Mouse (Mus musculus) midbrain, embryonic 16.5 days (tissue): ENCODE results near the gene Plekhm2. TPM values are rescaled to one million over a fixed set of nuclear protein-coding genes. Genes with fewer than 3 reads are reported as not detected.

ENCODE experiments used
- ATAC-seq: fragments of 200-750 bp; cut with Nextera tagmentation; 2 replicates; pipeline ENCODE4 v1.8.0; 2017; ENCODE audit warnings: moderate TSS enrichment
- H3K27ac ChIP-seq: fragments of 300-500 bp; sonication (generic); 2 replicates; pipeline ENCODE4 v1.5.1; 2014; ENCODE audit warnings: mild to moderate bottlenecking, low read length, mixed read lengths
- H3K27me3 ChIP-seq: fragments of 300-500 bp; sonication (generic); 2 replicates; pipeline ENCODE4 v1.6.1; 2014; ENCODE audit warnings: low read depth, low read length, mixed read lengths; ENCODE audit not compliant: control insufficient read depth, insufficient read depth
- H3K36me3 ChIP-seq: fragments of 300-500 bp; sonication (generic); 2 replicates; pipeline ENCODE4 v1.6.1; 2014; ENCODE audit warnings: mild to moderate bottlenecking, low read length, moderate library complexity, mixed read lengths; ENCODE audit not compliant: control insufficient read depth, insufficient read depth
- H3K4me1 ChIP-seq: fragments of 300-500 bp; sonication (generic); 2 replicates; pipeline ENCODE4 v1.6.1; 2014; ENCODE audit warnings: mild to moderate bottlenecking, low read length, mixed read lengths; ENCODE audit not compliant: control insufficient read depth, insufficient read depth
- H3K4me2 ChIP-seq: fragments of 300-500 bp; sonication (generic); 2 replicates; pipeline ENCODE4 v1.6.1; 2014; ENCODE audit warnings: mild to moderate bottlenecking, low read length, mixed read lengths
- H3K4me3 ChIP-seq: fragments of 300-500 bp; sonication (generic); 2 replicates; pipeline ENCODE4 v1.5.1; 2014; ENCODE audit warnings: low read depth, mild to moderate bottlenecking, low read length, moderate library complexity, mixed read lengths
- H3K9ac ChIP-seq: fragments of 300-500 bp; sonication (generic); 2 replicates; pipeline ENCODE4 v1.6.1; 2014; ENCODE audit warnings: low read depth, low read length, mixed read lengths
- H3K9me3 ChIP-seq: fragments of 300-500 bp; sonication (generic); replicated peaks from 2 replicates; pipeline ENCODE4 v1.6.1; 2014; ENCODE audit warnings: mild to moderate bottlenecking, low read length, mixed read lengths; ENCODE audit not compliant: control insufficient read depth, poor library complexity, severe bottlenecking
- WGBS: fragments of 180-500 bp; shearing (Covaris S2); extraction: QIAGEN DNeasy Blood & Tissue Kit; methylation state at CpG from one replicate; pipeline ENCODE4 v1.1.7; 2014; 5-methylcytosine and 5-hydroxymethylcytosine counted together
- polyA plus RNA-seq: library from polyadenylated mRNA; unstranded; fragments of >200 nt; fragmentation: Nextera tagmentation; extraction: Ambion mirVana; gene quantifications from 2 replicates; pipeline ENCODE4 v1.2.1, GENCODE M21; 2015

Gene Plekhm2
- polyA plus RNA-seq, 1 experiment from 2014 or later, result 7.9 TPM

DNA sequence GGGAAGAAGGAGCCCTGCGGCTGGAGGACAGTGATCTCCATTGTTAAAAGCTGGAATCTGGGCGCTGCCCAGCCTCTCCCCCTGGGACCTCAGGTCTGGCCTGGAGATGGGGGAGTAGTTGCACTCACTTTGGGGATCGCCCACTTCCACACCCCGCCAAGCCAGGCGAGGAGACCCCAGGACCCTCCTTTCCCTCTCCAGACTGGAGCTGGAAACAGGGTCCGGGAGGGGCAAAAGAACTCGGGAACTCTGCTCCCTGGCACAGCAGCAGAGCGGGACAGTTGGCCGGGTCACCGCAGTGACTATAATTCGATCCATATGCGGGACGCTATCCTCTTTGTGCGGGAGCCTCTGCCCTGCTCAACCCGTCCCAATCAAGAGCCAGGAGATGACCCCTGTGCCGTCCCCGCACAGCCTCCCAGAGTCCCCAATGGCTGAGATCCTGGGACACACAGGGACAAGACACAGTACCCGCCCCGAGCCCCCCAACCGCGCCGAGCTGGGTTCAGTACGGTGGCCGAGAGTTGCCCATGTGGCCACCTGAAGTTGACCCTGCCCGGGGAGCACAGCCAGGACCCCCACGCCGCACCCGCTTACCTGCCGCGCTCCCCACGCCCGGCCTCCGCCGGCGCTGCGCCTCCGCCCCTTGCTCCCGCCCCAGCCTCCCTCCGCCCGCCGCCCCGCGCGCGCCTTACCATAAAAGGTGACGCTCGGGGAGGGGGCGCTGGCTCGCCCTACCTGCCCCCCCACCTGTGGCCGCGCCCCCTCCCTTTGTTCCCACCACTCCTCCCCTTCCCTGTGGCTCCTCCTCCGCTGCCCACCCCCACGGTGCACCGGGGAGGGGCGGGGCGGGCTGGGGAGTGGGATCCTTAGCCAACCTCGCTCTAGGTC, 65.2 kb downstream of the Plekhm2 start:
- H3K4me2 ChIP-seq, result peak overlapping the region; percentile 92
- no peak overlapping the region for H3K27ac ChIP-seq
- peak overlapping the region; percentile 78 for H3K9ac ChIP-seq
- under 1% methylated on average over 47 of the region's 57 CpGs for WGBS
- peaks cover 10% of the 10 kb centered on the region for H3K4me1 ChIP-seq
- no peaks in the 10 kb centered on the region for H3K36me3 ChIP-seq
- H3K4me3 ChIP-seq, result peak overlapping the region; percentile 66
- no peaks in the 10 kb centered on the region for H3K9me3 ChIP-seq
- ATAC-seq, result peak; percentile 43
- H3K27me3 ChIP-seq, result no peaks in the 10 kb centered on the region

GRCm38 (mm10) chr4:141598894-141599250, 65.8 kb downstream of the Plekhm2 start:
- no peak overlapping the region for H3K27ac ChIP-seq
- no peak for ATAC-seq
- WGBS, result 3% methylated on average over 9 of the region's 9 CpGs
- H3K4me2 ChIP-seq, result peak overlapping the region; percentile 92
- H3K4me1 ChIP-seq, result peaks cover 10% of the 10 kb centered on the region
- H3K36me3 ChIP-seq, result peaks cover 5% of the 10 kb centered on the region; the same call in 1 of the 2 replicates
- H3K9ac ChIP-seq, result peak overlapping the region; percentile 78
- H3K27me3 ChIP-seq, result no peaks in the 10 kb centered on the region
- H3K9me3 ChIP-seq, result no peaks in the 10 kb centered on the region
- H3K4me3 ChIP-seq, result peak overlapping the region; percentile 66

GRCm38 (mm10) chr4:141598199-141598893, 66.4 kb downstream of the Plekhm2 start:
- peaks cover 5% of the 10 kb centered on the region; the same call in 1 of the 2 replicates for H3K36me3 ChIP-seq
- no peaks in the 10 kb centered on the region for H3K27me3 ChIP-seq
- peak overlapping the region; percentile 58 for H3K9ac ChIP-seq
- H3K4me1 ChIP-seq, result peaks cover 10% of the 10 kb centered on the region
- H3K9me3 ChIP-seq, result no peaks in the 10 kb centered on the region
- 3% methylated on average over 18 of the region's 19 CpGs for WGBS
- no peak overlapping the region for H3K27ac ChIP-seq
- no peak for ATAC-seq
- H3K4me3 ChIP-seq, result peak overlapping the region; percentile 66
- peak overlapping the region; percentile 92 for H3K4me2 ChIP-seq

DNA sequence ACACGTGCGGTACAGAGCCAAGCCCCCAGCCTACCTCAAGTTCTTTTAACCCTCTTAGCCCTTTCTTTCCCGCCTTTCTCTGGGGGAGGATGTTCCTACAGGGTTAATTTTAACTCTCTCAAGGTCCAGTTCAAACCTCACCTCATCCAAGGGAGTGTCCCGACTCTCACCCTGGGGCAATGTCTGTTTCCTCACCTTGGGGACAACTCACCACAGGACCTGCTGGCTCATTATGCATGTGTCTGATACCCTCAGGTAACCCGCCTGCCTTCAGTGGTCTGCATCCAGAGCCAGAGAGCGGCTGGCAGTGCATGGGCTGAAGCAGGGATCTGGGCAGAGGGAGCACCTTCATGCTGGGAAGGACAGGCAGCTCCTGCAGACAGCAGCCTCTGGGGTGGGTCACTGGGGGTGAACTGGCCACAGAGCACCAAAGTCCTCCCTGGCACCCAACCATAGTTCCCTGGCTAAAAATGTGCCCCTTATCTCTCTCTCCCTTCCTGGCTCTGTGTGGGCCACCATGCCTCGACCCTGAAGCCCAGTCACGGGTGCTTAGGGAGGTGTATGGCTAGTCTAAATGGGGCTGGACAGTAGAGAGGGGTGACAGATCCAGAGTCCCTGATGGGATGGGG, 67.9 kb downstream of the Plekhm2 start:
- no peak overlapping the region for H3K4me2 ChIP-seq
- 88% methylated on average over 8 of the region's 8 CpGs for WGBS
- no peaks in the 10 kb centered on the region for H3K27me3 ChIP-seq
- H3K9me3 ChIP-seq, result no peaks in the 10 kb centered on the region
- ATAC-seq, result no peak
- H3K27ac ChIP-seq, result no peak overlapping the region
- H3K36me3 ChIP-seq, result peaks cover 5% of the 10 kb centered on the region; the same call in 1 of the 2 replicates
- no peak overlapping the region for H3K9ac ChIP-seq
- H3K4me1 ChIP-seq, result peaks cover 10% of the 10 kb centered on the region
- no peak overlapping the region for H3K4me3 ChIP-seq

- WGBS, result 78% methylated on average over 9 of the region's 9 CpGs
- no peak for ATAC-seq
- no peak overlapping the region for H3K4me3 ChIP-seq
- no peaks in the 10 kb centered on the region for H3K9me3 ChIP-seq
- no peak overlapping the region for H3K4me2 ChIP-seq
- H3K36me3 ChIP-seq, result peaks cover 5% of the 10 kb centered on the region; the same call in 1 of the 2 replicates
- no peaks in the 10 kb centered on the region for H3K27me3 ChIP-seq
- H3K4me1 ChIP-seq, result peaks cover 10% of the 10 kb centered on the region
- no peak overlapping the region for H3K27ac ChIP-seq
- no peak overlapping the region for H3K9ac ChIP-seq
Observed at GRCm38 (mm10) chr4:141595605-141596268, 69.0 kb downstream of the Plekhm2 start.

DNA sequence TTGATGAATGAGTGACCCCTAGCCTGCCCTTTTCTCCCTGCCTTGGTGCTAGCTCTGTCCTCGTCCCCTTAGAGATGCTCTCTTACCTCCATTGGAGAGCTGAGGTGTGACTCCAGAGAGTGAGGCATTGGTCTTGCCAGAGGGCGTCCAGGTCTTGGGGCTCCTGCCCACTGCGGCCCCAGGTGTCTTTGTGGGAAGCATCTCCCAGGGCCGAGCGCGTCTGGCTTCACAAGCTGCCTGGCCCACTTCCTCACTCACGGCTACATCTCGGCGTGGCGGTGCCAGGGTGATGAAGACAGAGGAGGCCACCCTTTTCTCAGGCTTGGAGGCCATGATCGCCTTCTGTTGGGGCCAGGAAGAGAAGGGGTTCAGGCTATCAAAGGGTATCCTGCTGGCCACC, 69.6 kb downstream of the Plekhm2 start:
- Histone ChIP-seq H3K27me3 (no peaks in the 10 kb centered on the region), H3K36me3 (peaks cover 5% of the 10 kb centered on the region; the same call in 1 of the 2 replicates), H3K9me3 (no peaks in the 10 kb centered on the region), H3K4me3 (no peak overlapping the region), H3K4me2 (no peak overlapping the region), H3K27ac (no peak overlapping the region), H3K9ac (no peak overlapping the region), H3K4me1 (peaks cover 10% of the 10 kb centered on the region)
- no peak for ATAC-seq
- WGBS, result 93% methylated on average over 11 of the region's 11 CpGs

- Histone ChIP-seq H3K4me1 (no peaks in the 10 kb centered on the region), H3K27me3 (no peaks in the 10 kb centered on the region), H3K27ac (no peak overlapping the region), H3K4me2 (no peak overlapping the region), H3K9ac (no peak overlapping the region), H3K9me3 (no peaks in the 10 kb centered on the region), H3K36me3 (peaks cover 12% of the 10 kb centered on the region; the same call in 1 of the 2 replicates), H3K4me3 (no peak overlapping the region)
- no peak for ATAC-seq
- WGBS, result 21% methylated on average over 3 of the region's 3 CpGs
Observed at GRCm38 (mm10) chr4:141591547-141591946, 73.2 kb downstream of the Plekhm2 start.

GRCm38 (mm10) chr4:141583919-141584318, 80.8 kb downstream of the Plekhm2 start:
- no peak overlapping the region for H3K4me2 ChIP-seq
- H3K4me3 ChIP-seq, result no peak overlapping the region
- H3K36me3 ChIP-seq, result peaks cover 5% of the 10 kb centered on the region
- H3K4me1 ChIP-seq, result no peaks in the 10 kb centered on the region
- 93% methylated on average over 8 of the region's 8 CpGs for WGBS
- H3K9ac ChIP-seq, result no peak overlapping the region
- ATAC-seq, result no peak
- no peaks in the 10 kb centered on the region for H3K27me3 ChIP-seq
- H3K9me3 ChIP-seq, result no peaks in the 10 kb centered on the region
- H3K27ac ChIP-seq, result no peak overlapping the region
